Mouse (Mus musculus): ENCODE measurements at regions not wholly inside any gene's neighbourhood (a gene's known extent, or its start where the extent isn't known, plus 50 kb on each side); places are given as distances from the start of the nearest gene placed in this dataset.

- TF ChIP-seq GATA4 (IDR thresholded peaks at IDR 0.05; ENCODE audit: insufficient replicate concordance, low read length) = no peak
These were observed 124.3 kb upstream of the Mkln1 start for GRCm38 (mm10) chr6:31274236-31274635.

- TF ChIP-seq GATA4 (IDR thresholded peaks at IDR 0.05; ENCODE audit: insufficient replicate concordance, low read length) = no peak
These were observed 120.7 kb upstream of the Mkln1 start for GRCm38 (mm10) chr6:31277792-31278191.

GRCm38 (mm10) chr6:31283973-31284372, 114.6 kb upstream of the Mkln1 start:
- TF ChIP-seq GATA4 (IDR thresholded peaks at IDR 0.05; ENCODE audit: insufficient replicate concordance, low read length) = no peak

- no peak for TF ChIP-seq GATA4 (IDR thresholded peaks at IDR 0.05; ENCODE audit: insufficient replicate concordance, low read length)
These were observed 114.1 kb upstream of the Mkln1 start for GRCm38 (mm10) chr6:31284390-31284789.

GRCm38 (mm10) chr6:31285064-31285463, 113.5 kb upstream of the Mkln1 start:
- TF ChIP-seq GATA4 (IDR thresholded peaks at IDR 0.05; ENCODE audit: insufficient replicate concordance, low read length) = no peak

GRCm38 (mm10) chr6:31285981-31286737, 112.4 kb upstream of the Mkln1 start:
- TF ChIP-seq GATA4 (IDR thresholded peaks at IDR 0.05; ENCODE audit: insufficient replicate concordance, low read length) = no peak

- no peak for TF ChIP-seq GATA4 (IDR thresholded peaks at IDR 0.05; ENCODE audit: insufficient replicate concordance, low read length)
These were observed 111.4 kb upstream of the Mkln1 start for GRCm38 (mm10) chr6:31287176-31287575.

GRCm38 (mm10) chr6:31287686-31288085, 110.8 kb upstream of the Mkln1 start:
- TF ChIP-seq GATA4 (IDR thresholded peaks at IDR 0.05; ENCODE audit: insufficient replicate concordance, low read length) = no peak

GRCm38 (mm10) chr6:31288421-31289233, 109.9 kb upstream of the Mkln1 start:
- no peak for TF ChIP-seq GATA4 (IDR thresholded peaks at IDR 0.05; ENCODE audit: insufficient replicate concordance, low read length)

GRCm38 (mm10) chr6:31289234-31289486, 109.4 kb upstream of the Mkln1 start:
- no peak for TF ChIP-seq GATA4 (IDR thresholded peaks at IDR 0.05; ENCODE audit: insufficient replicate concordance, low read length)

- TF ChIP-seq GATA4 (IDR thresholded peaks at IDR 0.05; ENCODE audit: insufficient replicate concordance, low read length) = no peak
These were observed 106.5 kb upstream of the Mkln1 start for GRCm38 (mm10) chr6:31292081-31292480.

- no peak for TF ChIP-seq GATA4 (IDR thresholded peaks at IDR 0.05; ENCODE audit: insufficient replicate concordance, low read length)
These were observed 105.5 kb upstream of the Mkln1 start for GRCm38 (mm10) chr6:31293008-31293407.

- TF ChIP-seq GATA4 (IDR thresholded peaks at IDR 0.05; ENCODE audit: insufficient replicate concordance, low read length) = no peak
These were observed 99.1 kb upstream of the Mkln1 start for GRCm38 (mm10) chr6:31299395-31299794.

GRCm38 (mm10) chr6:31305736-31306135, 92.8 kb upstream of the Mkln1 start:
- no peak for TF ChIP-seq GATA4 (IDR thresholded peaks at IDR 0.05; ENCODE audit: insufficient replicate concordance, low read length)

GRCm38 (mm10) chr6:31307047-31307633, 91.4 kb upstream of the Mkln1 start:
- no peak for TF ChIP-seq GATA4 (IDR thresholded peaks at IDR 0.05; ENCODE audit: insufficient replicate concordance, low read length)

- TF ChIP-seq GATA4 (IDR thresholded peaks at IDR 0.05; ENCODE audit: insufficient replicate concordance, low read length) = no peak
These were observed 90.6 kb upstream of the Mkln1 start for GRCm38 (mm10) chr6:31307899-31308298.

Measured in liver, adult (tissue).